Mouse (Mus musculus) megakaryocyte, embryonic 14.5 days (primary cell): ENCODE data around the gene Chrm1.

Source experiments
- FLI1 ChIP-seq: IDR thresholded peaks from 2 replicates; pipeline ENCODE4 v1.6.1; 2012; ENCODE audit warnings: low read length, inconsistent platforms, mixed read lengths
- GATA1 ChIP-seq: IDR thresholded peaks from 3 replicates; pipeline ENCODE4 v1.6.1; 2012; ENCODE audit warnings: mixed read lengths, low read length, inconsistent platforms, borderline replicate concordance

DNA sequence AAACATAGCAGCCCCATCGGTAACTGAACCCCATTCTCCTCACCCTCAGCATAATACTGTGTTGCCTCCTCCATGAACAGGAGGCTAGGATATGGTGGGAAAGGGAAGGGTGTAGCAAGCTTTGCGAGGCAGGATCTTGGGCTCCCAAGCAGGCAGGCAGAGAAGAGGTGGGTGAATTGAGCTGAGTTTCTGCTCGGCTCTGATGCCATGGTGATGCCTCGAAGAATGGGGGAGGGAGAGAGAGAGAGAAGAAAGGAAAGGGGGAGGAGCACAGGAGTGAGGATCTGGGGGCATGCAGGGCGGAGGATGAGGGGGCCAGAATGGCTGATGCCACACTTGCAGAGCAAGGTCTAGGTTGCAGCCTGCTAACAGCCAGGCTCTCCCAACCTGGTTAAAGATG is 2.2 kb downstream of the Chrm1 start:
- no peak for TF ChIP-seq GATA1
- no peak for TF ChIP-seq FLI1
